Mouse (Mus musculus) MEL-GATA-1-ER (cell line): ENCODE data around the gene Plcb4.
A peak's percentile ranks its signal among the peaks of the same experiment; 100 is the strongest.
"Not testable (repeated sequence)": the region's sequence is repeated elsewhere in the genome, so short reads cannot be mapped to it uniquely, and the experiment has no call there.

Source experiments
- DNase-seq: peaks from one replicate; pipeline ENCODE4 v3.0.0-alpha.2; 2012; ENCODE audit warnings: low read depth; ENCODE audit errors: extremely low read depth

Gene Plcb4

GRCm38 (mm10) chr2:135673649-135674048, 14.8 kb downstream of the Plcb4 start:
- DNase-seq = no peak

GRCm38 (mm10) chr2:135675284-135675683, 16.5 kb downstream of the Plcb4 start:
- no peak for DNase-seq

- DNase-seq = no peak
Measured at GRCm38 (mm10) chr2:135676978-135677501, 18.2 kb downstream of the Plcb4 start.

- no peak for DNase-seq
Measured at GRCm38 (mm10) chr2:135677601-135678000, 18.8 kb downstream of the Plcb4 start.

GRCm38 (mm10) chr2:135680001-135680400, 21.2 kb downstream of the Plcb4 start:
- DNase-seq = no peak

- DNase-seq = no peak
Measured at GRCm38 (mm10) chr2:135680406-135681134, 21.8 kb downstream of the Plcb4 start.

- DNase-seq = no peak
Measured at GRCm38 (mm10) chr2:135683684-135684440, 25.1 kb downstream of the Plcb4 start.

GRCm38 (mm10) chr2:135686692-135687091, 27.9 kb downstream of the Plcb4 start:
- DNase-seq = no peak

GRCm38 (mm10) chr2:135687585-135687984, 28.8 kb downstream of the Plcb4 start:
- DNase-seq = no peak

GRCm38 (mm10) chr2:135692568-135693488, 34.0 kb downstream of the Plcb4 start:
- no peak for DNase-seq

- peak; percentile 94 for DNase-seq
Measured at GRCm38 (mm10) chr2:135700686-135701413, 42.0 kb downstream of the Plcb4 start.

GRCm38 (mm10) chr2:135704673-135705072, 45.9 kb downstream of the Plcb4 start:
- DNase-seq = no peak

GRCm38 (mm10) chr2:135707305-135707704, 48.5 kb downstream of the Plcb4 start:
- no peak for DNase-seq

GRCm38 (mm10) chr2:135708386-135708785, 49.6 kb downstream of the Plcb4 start:
- no peak for DNase-seq

GRCm38 (mm10) chr2:135708796-135709195, 50.0 kb downstream of the Plcb4 start:
- DNase-seq = no peak

GRCm38 (mm10) chr2:135709736-135710135, 50.9 kb downstream of the Plcb4 start:
- not testable (repeated sequence) for DNase-seq

GRCm38 (mm10) chr2:135711049-135711924, 52.5 kb downstream of the Plcb4 start:
- peak; percentile 30 for DNase-seq

- DNase-seq = peak; percentile 63
Measured at GRCm38 (mm10) chr2:135711925-135712288, 53.1 kb downstream of the Plcb4 start.

GRCm38 (mm10) chr2:135712331-135712730, 53.5 kb downstream of the Plcb4 start:
- no peak for DNase-seq

GRCm38 (mm10) chr2:135712921-135713320, 54.1 kb downstream of the Plcb4 start:
- no peak for DNase-seq
